Comparison of ENCODE assay signal across 8 mouse cellular contexts in genomic region chr12:59039162-59039970, GRCm38 (mm10). TPM values are rescaled to one million over a fixed set of nuclear protein-coding genes. Genes with fewer than 3 reads are reported as not detected.
A peak's percentile ranks its signal among the peaks of the same experiment; 100 is the strongest.
DNase-seq lines count a peak whose midpoint lies in the region; ATAC-seq and TF ChIP-seq lines count a peak whose summit lies in the region.

No protein-coding gene starts in this region.

- no peak for TF ChIP-seq POLR2A in kidney, adult 2 months (IDR thresholded peaks at IDR 0.05; ENCODE audit: low read depth, low read length)
- no peak for TF ChIP-seq POLR2A in MEL (IDR thresholded peaks at IDR 0.05; ENCODE audit: control insufficient read depth in 1 of 2, insufficient read depth in 1 of 2, low read depth in 1 of 2, low read length in 2 of 2, poor library complexity in 1 of 2)

- no peaks in the 10 kb centered on the region for H3K9me3 ChIP-seq in kidney, embryonic 15.5 days (replicated peaks)
- H3K9me3 ChIP-seq in MEL (replicated peaks; ENCODE audit: insufficient read depth, low read length), result no peaks in the 10 kb centered on the region
- no peaks in the 10 kb centered on the region for H3K9me3 ChIP-seq in forebrain, postnatal 0 days (ENCODE audit: low read length)
- no peaks in the 10 kb centered on the region for H3K9me3 ChIP-seq in midbrain, embryonic 12.5 days

- TF ChIP-seq EP300 in MEL (IDR thresholded peaks at IDR 0.05; ENCODE audit: low read depth in 1 of 2, low read length in 2 of 2), result no peak

- TF ChIP-seq CTCF in kidney, adult 2 months (conservative IDR thresholded peaks at IDR 0.05; ENCODE audit: insufficient read depth, insufficient read length, low read depth, low read length), result no peak
- no peak for TF ChIP-seq CTCF in MEL (IDR thresholded peaks at IDR 0.05 in 2 of 3, conservative IDR thresholded peaks at IDR 0.05 in 1 of 3; ENCODE audit: control insufficient read depth in 1 of 3, insufficient read depth in 1 of 3, low read depth in 2 of 3, low read length in 3 of 3, poor library complexity in 1 of 3, severe bottlenecking in 1 of 3)
- TF ChIP-seq CTCF in forebrain, postnatal 0 days (IDR thresholded peaks at IDR 0.05; ENCODE audit: low read depth), result no peak

- TF ChIP-seq RAD21 in MEL (IDR thresholded peaks at IDR 0.05; ENCODE audit: low read depth, low read length), result no peak

- H3K27me3 ChIP-seq in kidney, embryonic 15.5 days, result no peaks in the 10 kb centered on the region
- no peaks in the 10 kb centered on the region for H3K27me3 ChIP-seq in kidney, adult 2 months (replicated peaks; ENCODE audit: control insufficient read depth, insufficient read depth, low read length)
- H3K27me3 ChIP-seq in MEL (ENCODE audit: control insufficient read depth in 1 of 2, insufficient read depth in 2 of 2, low read length in 2 of 2), result no peaks in the 10 kb centered on the region
- no peaks in the 10 kb centered on the region for H3K27me3 ChIP-seq in forebrain, postnatal 0 days (ENCODE audit: insufficient read depth, low read length)
- H3K27me3 ChIP-seq in midbrain, embryonic 12.5 days, result no peaks in the 10 kb centered on the region

- WGBS in kidney, embryonic 15.5 days, result 69% methylated on average over 10 of the region's 10 CpGs
- 75% methylated on average over 10 of the region's 10 CpGs for WGBS in kidney, adult 2 months
- 69% methylated on average over 10 of the region's 10 CpGs for WGBS in forebrain, postnatal 0 days
- WGBS in midbrain, embryonic 12.5 days, result 68% methylated on average over 10 of the region's 10 CpGs

- H3K4me2 ChIP-seq in kidney, embryonic 15.5 days, result peak overlapping the region; percentile 47
- no peak overlapping the region for H3K4me2 ChIP-seq in forebrain, postnatal 0 days (ENCODE audit: low read depth)
- H3K4me2 ChIP-seq in midbrain, embryonic 12.5 days (replicated peaks), result peak overlapping the region; percentile 32

- H3K9ac ChIP-seq in kidney, embryonic 15.5 days, result no peak overlapping the region
- no peak overlapping the region for H3K9ac ChIP-seq in MEL (ENCODE audit: control insufficient read depth, low read depth, low read length, poor library complexity, severe bottlenecking)
- no peak overlapping the region for H3K9ac ChIP-seq in forebrain, postnatal 0 days
- no peak overlapping the region for H3K9ac ChIP-seq in midbrain, embryonic 12.5 days (replicated peaks)

- no peak for DNase-seq in kidney, adult 2 months
- peak; percentile 45 for DNase-seq in MEL (ENCODE audit: low read depth, low spot score)
- no peak for DNase-seq in forebrain, postnatal 0 days
- DNase-seq in urinary bladder, postnatal 10 days (ENCODE audit: low spot score), result no peak
- no peak for DNase-seq in frontal cortex, adult 2 months (ENCODE audit: extremely low spot score in 1 of 2, low spot score in 1 of 2)
- DNase-seq in kidney, adult 11 months, result no peak

- no peak for ATAC-seq in kidney, embryonic 15.5 days (replicated peaks; ENCODE audit: low FRiP score)
- no peak; the same call in 1 of the 2 replicates for ATAC-seq in forebrain, postnatal 0 days
- ATAC-seq in midbrain, embryonic 12.5 days (ENCODE audit: low FRiP score, low read depth), result peak; percentile 13; the same call in 1 of the 2 replicates

- peaks cover 34% of the 10 kb centered on the region for H3K36me3 ChIP-seq in kidney, embryonic 15.5 days
- no peaks in the 10 kb centered on the region; the same call in 1 of the 2 replicates for H3K36me3 ChIP-seq in kidney, adult 2 months (ENCODE audit: control insufficient read depth, insufficient read depth, low read length)
- peaks cover 0 to 7% of the 10 kb centered on the region in 2 experiments; a peak in 2 of 4 replicates for H3K36me3 ChIP-seq in MEL (ENCODE audit: control insufficient read depth in 1 of 2, insufficient read depth in 2 of 2, low read length in 2 of 2)
- H3K36me3 ChIP-seq in forebrain, postnatal 0 days (ENCODE audit: insufficient read depth), result peaks cover 17% of the 10 kb centered on the region
- H3K36me3 ChIP-seq in midbrain, embryonic 12.5 days, result peaks cover 21% of the 10 kb centered on the region

- peaks cover 7% of the 10 kb centered on the region; the same call in 1 of the 2 replicates for H3K4me1 ChIP-seq in kidney, embryonic 15.5 days
- no peaks in the 10 kb centered on the region for H3K4me1 ChIP-seq in kidney, adult 2 months (ENCODE audit: control insufficient read depth, insufficient read depth, low read length)
- H3K4me1 ChIP-seq in MEL (ENCODE audit: control insufficient read depth in 1 of 2, insufficient read depth in 2 of 2, low read length in 2 of 2), result no peaks in the 10 kb centered on the region; a peak in 1 of 4 replicates
- H3K4me1 ChIP-seq in forebrain, postnatal 0 days (ENCODE audit: insufficient read depth), result no peaks in the 10 kb centered on the region
- 0 out of 2 replicates have a peak, but pooled peaks cover 3% of the 10 kb centered on the region for H3K4me1 ChIP-seq in midbrain, embryonic 12.5 days

- no peaks in the 10 kb centered on the region for H3K79me2 ChIP-seq in MEL (ENCODE audit: control insufficient read depth, insufficient read depth, low read length, poor library complexity)

- H3K4me3 ChIP-seq in kidney, embryonic 15.5 days (replicated peaks), result peak overlapping the region; percentile 14; the same call in 1 of the 2 replicates
- no peak overlapping the region for H3K4me3 ChIP-seq in kidney, adult 2 months (ENCODE audit: insufficient read depth, low read depth, low read length)
- no peak overlapping the region for H3K4me3 ChIP-seq in MEL (ENCODE audit: control insufficient read depth in 1 of 2, insufficient read depth in 1 of 2, low read depth in 2 of 2, low read length in 2 of 2)
- H3K4me3 ChIP-seq in forebrain, postnatal 0 days (ENCODE audit: low read depth, low read length), result no peak overlapping the region
- H3K4me3 ChIP-seq in midbrain, embryonic 12.5 days, result peak overlapping the region; percentile 20; the same call in 1 of the 2 replicates

- H3K27ac ChIP-seq in kidney, embryonic 15.5 days, result peak overlapping the region; percentile 92
- no peak overlapping the region for H3K27ac ChIP-seq in kidney, adult 2 months (ENCODE audit: insufficient read depth, low read depth, low read length)
- peak overlapping the region; percentile 92 for H3K27ac ChIP-seq in MEL (ENCODE audit: control insufficient read depth, low read depth, low read length)
- peak overlapping the region; percentile 30; the same call in 1 of the 2 replicates for H3K27ac ChIP-seq in forebrain, postnatal 0 days (ENCODE audit: low read depth, low read length)
- H3K27ac ChIP-seq in midbrain, embryonic 12.5 days (replicated peaks), result peak overlapping the region; percentile 70

RNA-seq across cellular contexts. Expression of gene Trappc6b, which starts 21.9 kb away (rescaled TPM):
- 91.2 and 91.8 TPM in 2 replicates for polyA plus RNA-seq in kidney, embryonic 15.5 days (2015; fragmentation: Nextera tagmentation; extraction: Ambion mirVana)
- 87.0 and 87.3 TPM in 2 replicates for polyA plus RNA-seq in kidney, adult 2 months (2012; rRNA removed)
- total RNA-seq in MEL (2012; rRNA removed), result 45.9 and 48.1 TPM in 2 replicates
- 10 to 100 TPM in 1 of 2 experiments, not detected in 1; 75.3 TPM for polyA plus RNA-seq in MEL (2012; ENCODE audit: insufficient read depth in 1 of 2, insufficient read length in 2 of 2, low read depth in 1 of 2, low replicate concordance in 2 of 2, missing spikeins in 1 of 2)
- total RNA-seq in forebrain, postnatal 0 days (2014; rRNA removed), result 64.8 and 68.3 TPM in 2 replicates
- polyA plus RNA-seq in forebrain, postnatal 0 days (2015; fragmentation: Nextera tagmentation; extraction: Ambion mirVana), result 168 and 178 TPM in 2 replicates
- polyA plus RNA-seq in midbrain, embryonic 12.5 days (2016; fragmentation: Nextera tagmentation; extraction: Ambion mirVana), result 113 and 117 TPM in 2 replicates
- 180 and 211 TPM in 2 replicates for polyA plus RNA-seq in frontal cortex, adult 2 months (2012; rRNA removed)

RNA-seq across cellular contexts. Expression of gene Gemin2, which starts 26.2 kb away (rescaled TPM):
- polyA plus RNA-seq in kidney, embryonic 15.5 days (2015; fragmentation: Nextera tagmentation; extraction: Ambion mirVana), result 33.5 and 34.4 TPM in 2 replicates
- polyA plus RNA-seq in kidney, adult 2 months (2012; rRNA removed), result 2.3 and 2.9 TPM in 2 replicates
- 17.7 and 18.4 TPM in 2 replicates for total RNA-seq in MEL (2012; rRNA removed)
- polyA plus RNA-seq in MEL (2012; ENCODE audit: insufficient read depth in 1 of 2, insufficient read length in 2 of 2, low read depth in 1 of 2, low replicate concordance in 2 of 2, missing spikeins in 1 of 2), result 10 to 100 TPM in 1 of 2 experiments, not detected in 1; 19.5 TPM
- 5.5 and 6.7 TPM in 2 replicates for total RNA-seq in forebrain, postnatal 0 days (2014; rRNA removed)
- polyA plus RNA-seq in forebrain, postnatal 0 days (2015; fragmentation: Nextera tagmentation; extraction: Ambion mirVana), result 9.3 and 10.8 TPM in 2 replicates
- polyA plus RNA-seq in midbrain, embryonic 12.5 days (2016; fragmentation: Nextera tagmentation; extraction: Ambion mirVana), result 24.9 and 26.4 TPM in 2 replicates
- 8.1 and 8.3 TPM in 2 replicates for polyA plus RNA-seq in frontal cortex, adult 2 months (2012; rRNA removed)

RNA-seq across cellular contexts. Expression of gene Pnn, which starts 27.3 kb away (rescaled TPM):
- polyA plus RNA-seq in kidney, embryonic 15.5 days (2015; fragmentation: Nextera tagmentation; extraction: Ambion mirVana), result 105 and 114 TPM in 2 replicates
- 8.2 and 10.4 TPM in 2 replicates for polyA plus RNA-seq in kidney, adult 2 months (2012; rRNA removed)
- total RNA-seq in MEL (2012; rRNA removed), result 36.7 and 38.4 TPM in 2 replicates
- 100 to 1,000 TPM; 132 to 216 TPM for polyA plus RNA-seq in MEL (2012; ENCODE audit: insufficient read depth in 1 of 2, insufficient read length in 2 of 2, low read depth in 1 of 2, low replicate concordance in 2 of 2, missing spikeins in 1 of 2)
- 21.9 and 28.8 TPM in 2 replicates for total RNA-seq in forebrain, postnatal 0 days (2014; rRNA removed)
- 38.1 and 50.3 TPM in 2 replicates for polyA plus RNA-seq in forebrain, postnatal 0 days (2015; fragmentation: Nextera tagmentation; extraction: Ambion mirVana)
- 109 and 122 TPM in 2 replicates for polyA plus RNA-seq in midbrain, embryonic 12.5 days (2016; fragmentation: Nextera tagmentation; extraction: Ambion mirVana)
- polyA plus RNA-seq in frontal cortex, adult 2 months (2012; rRNA removed), result 105 and 114 TPM in 2 replicates

RNA-seq across cellular contexts. Expression of gene Sec23a, which starts 27.5 kb away (rescaled TPM):
- polyA plus RNA-seq in kidney, embryonic 15.5 days (2015; fragmentation: Nextera tagmentation; extraction: Ambion mirVana), result 79.3 and 79.4 TPM in 2 replicates
- 13.0 and 13.2 TPM in 2 replicates for polyA plus RNA-seq in kidney, adult 2 months (2012; rRNA removed)
- 16.1 and 16.4 TPM in 2 replicates for total RNA-seq in MEL (2012; rRNA removed)
- 10 to 100 TPM; 16.7 to 98.2 TPM for polyA plus RNA-seq in MEL (2012; ENCODE audit: insufficient read depth in 1 of 2, insufficient read length in 2 of 2, low read depth in 1 of 2, low replicate concordance in 2 of 2, missing spikeins in 1 of 2)
- 156 and 159 TPM in 2 replicates for total RNA-seq in forebrain, postnatal 0 days (2014; rRNA removed)
- 84.4 and 95.5 TPM in 2 replicates for polyA plus RNA-seq in forebrain, postnatal 0 days (2015; fragmentation: Nextera tagmentation; extraction: Ambion mirVana)
- 94.6 and 96.5 TPM in 2 replicates for polyA plus RNA-seq in midbrain, embryonic 12.5 days (2016; fragmentation: Nextera tagmentation; extraction: Ambion mirVana)
- 46.1 and 53.5 TPM in 2 replicates for polyA plus RNA-seq in frontal cortex, adult 2 months (2012; rRNA removed)

RNA-seq across cellular contexts. Expression of gene Mia2, which starts 56.2 kb away (rescaled TPM):
- polyA plus RNA-seq in kidney, embryonic 15.5 days (2015; fragmentation: Nextera tagmentation; extraction: Ambion mirVana), result 70.5 and 75.2 TPM in 2 replicates
- 95.3 and 102 TPM in 2 replicates for polyA plus RNA-seq in kidney, adult 2 months (2012; rRNA removed)
- total RNA-seq in MEL (2012; rRNA removed), result 103 and 134 TPM in 2 replicates
- 100 to 1,000 TPM in 1 of 2 experiments, not detected in 1; 175 TPM for polyA plus RNA-seq in MEL (2012; ENCODE audit: insufficient read depth in 1 of 2, insufficient read length in 2 of 2, low read depth in 1 of 2, low replicate concordance in 2 of 2, missing spikeins in 1 of 2)
- total RNA-seq in forebrain, postnatal 0 days (2014; rRNA removed), result 24.2 and 29.6 TPM in 2 replicates
- 21.5 and 26.9 TPM in 2 replicates for polyA plus RNA-seq in forebrain, postnatal 0 days (2015; fragmentation: Nextera tagmentation; extraction: Ambion mirVana)
- 47.8 and 52.2 TPM in 2 replicates for polyA plus RNA-seq in midbrain, embryonic 12.5 days (2016; fragmentation: Nextera tagmentation; extraction: Ambion mirVana)
- 55.1 and 61.7 TPM in 2 replicates for polyA plus RNA-seq in frontal cortex, adult 2 months (2012; rRNA removed)

Comparison
In these comparisons a context has a peak if more than half of its experiments do, and no peak if none do; other contexts are left out.
1. H3K4me3 ChIP-seq: peak in kidney, embryonic 15.5 days (single experiment) and midbrain, embryonic 12.5 days (single experiment); none in kidney, adult 2 months (single experiment), MEL (0 of 2) and forebrain, postnatal 0 days (single experiment).